Mouse (Mus musculus): ENCODE data around the gene Il1rl2. TPM values are rescaled to one million over a fixed set of nuclear protein-coding genes. Genes with fewer than 3 reads are reported as not detected.
"Not testable (repeated sequence)": the region's sequence is repeated elsewhere in the genome, so short reads cannot be mapped to it uniquely, and the experiment has no call there.

The Il1rl2 gene
- polyA plus RNA-seq (2012; rRNA removed), result 7.2 and 8.8 TPM in 2 replicates

DNA sequence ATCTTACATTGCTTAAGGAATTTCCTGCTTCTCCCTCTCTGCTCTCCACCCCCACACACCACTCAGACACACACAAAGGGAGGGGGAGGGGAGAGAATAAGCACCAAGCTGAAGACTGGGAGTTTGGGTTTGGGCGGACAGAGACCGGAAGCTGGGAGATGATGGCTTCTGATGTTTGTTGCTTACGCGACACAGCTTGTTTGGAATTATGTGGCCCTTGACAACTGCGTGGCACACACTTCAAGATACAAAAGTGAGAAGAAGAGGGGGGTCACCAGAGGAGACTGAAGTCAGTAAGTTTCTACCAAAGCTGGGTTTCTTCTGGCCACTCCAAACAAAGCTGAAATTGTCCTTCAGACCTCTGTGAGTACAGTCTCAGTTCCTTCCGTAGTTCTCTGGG, at the start of gene Il1rl2:
Gene Il1rl2, plus strand, starts transcription at position 154 of the 400 bp plus-strand sequence.
- no peak for DNase-seq (ENCODE audit: low spot score)

DNA sequence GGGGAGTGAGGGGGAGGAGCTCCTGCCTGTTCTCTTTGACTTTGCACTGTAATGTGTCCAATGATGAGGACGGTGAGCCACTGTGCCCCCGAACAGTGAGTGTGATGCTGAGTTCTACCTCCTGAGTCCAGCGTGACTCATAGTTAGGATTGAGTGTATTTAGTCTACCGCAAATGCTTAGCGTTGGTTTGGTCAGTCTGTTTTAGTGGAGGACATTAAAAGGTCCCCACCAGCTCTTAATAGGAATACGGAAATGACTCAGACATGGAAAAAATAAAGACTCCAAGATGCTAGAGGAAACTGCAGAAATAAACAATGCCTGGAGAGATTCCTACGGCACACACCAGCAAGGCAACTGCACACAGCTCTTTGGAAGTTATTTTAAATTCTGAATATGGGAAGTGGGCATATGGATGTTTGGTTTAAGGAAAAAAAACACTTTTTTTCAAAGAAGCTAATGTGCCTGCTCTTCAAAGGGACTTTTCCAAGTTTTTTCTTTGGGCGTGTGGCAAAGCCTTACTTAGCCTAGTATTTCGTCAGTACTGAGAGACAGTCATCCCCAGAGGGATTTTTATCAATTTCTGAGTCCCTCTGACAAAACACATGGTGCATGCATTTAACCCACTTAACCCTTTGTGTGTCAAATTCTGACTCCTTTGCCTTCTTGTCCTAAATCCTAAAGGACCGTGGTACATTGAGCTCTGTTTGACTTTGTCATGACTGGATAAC, 49.0 kb upstream of the Il1rl2 start:
- DNase-seq (ENCODE audit: low spot score), result no peak

- DNase-seq (ENCODE audit: low spot score), result no peak
Observed at GRCm38 (mm10) chr1:40277944-40278343, 46.5 kb upstream of the Il1rl2 start.

DNA sequence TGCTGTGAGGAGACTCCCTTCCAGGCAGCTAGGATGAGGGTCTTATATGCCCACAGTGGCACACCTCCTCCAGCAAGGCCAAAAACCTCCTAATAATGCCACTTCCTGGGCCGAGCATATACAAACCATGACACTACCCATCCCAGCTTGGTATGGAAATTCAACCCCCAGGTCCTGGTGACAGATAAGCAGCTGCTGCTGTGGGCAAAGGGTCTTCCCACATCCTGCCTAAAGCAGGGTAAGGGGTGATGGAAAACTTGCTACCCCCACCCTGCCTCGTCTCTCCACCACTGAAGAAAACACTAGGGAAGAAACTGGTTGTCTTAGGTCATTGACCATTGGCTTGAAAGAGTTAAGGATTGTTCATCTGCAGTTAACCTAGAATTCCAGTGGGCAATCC, 45.7 kb upstream of the Il1rl2 start:
- no peak for DNase-seq (ENCODE audit: low spot score)

DNA sequence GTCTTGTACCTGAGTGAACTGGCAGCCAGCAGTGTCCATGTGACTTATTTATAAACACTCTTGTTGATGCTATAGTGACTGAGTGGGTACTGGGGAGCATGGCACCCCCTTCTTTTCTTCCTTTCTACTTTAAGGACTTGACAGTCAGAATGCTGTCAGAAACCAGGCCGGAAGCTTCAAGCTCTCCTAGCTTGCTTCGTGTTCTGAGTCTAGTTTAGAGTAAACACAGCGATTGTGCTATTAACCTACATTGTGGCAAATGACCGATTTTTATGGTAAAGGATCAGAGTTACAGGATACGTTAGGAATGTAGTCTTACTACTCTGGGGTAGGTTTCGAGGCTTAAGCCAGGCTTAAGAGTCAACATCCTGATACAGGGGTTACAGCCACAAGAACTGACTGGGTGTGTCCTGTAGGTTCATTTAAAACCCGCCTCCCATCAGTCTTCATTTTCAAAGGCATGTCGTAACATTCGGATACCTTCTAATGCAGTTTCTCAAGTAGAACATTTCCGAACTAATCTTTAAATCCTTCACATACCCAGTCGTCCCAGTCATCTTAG, 45.1 kb upstream of the Il1rl2 start:
- DNase-seq (ENCODE audit: low spot score), result no peak

DNA sequence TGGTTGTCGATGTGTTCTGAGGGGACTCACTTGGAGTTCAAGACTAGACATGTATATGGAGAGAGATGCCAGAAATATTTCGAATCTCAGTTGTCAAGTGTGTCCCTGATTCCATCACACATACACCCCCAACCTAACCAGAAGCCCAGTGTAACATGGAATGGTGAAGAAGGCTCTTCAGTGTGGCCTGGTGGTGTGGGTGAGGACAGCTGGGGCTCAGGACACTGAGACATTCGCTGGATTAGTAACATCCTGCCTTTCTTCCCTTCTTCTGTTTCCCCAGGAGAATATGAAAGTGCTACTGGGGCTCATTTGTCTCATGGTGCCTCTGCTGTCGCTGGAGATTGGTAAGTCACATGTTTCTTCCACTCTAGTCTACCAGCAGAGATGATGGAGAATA, 42.5 kb upstream of the Il1rl2 start:
- DNase-seq (ENCODE audit: low spot score), result no peak

- DNase-seq (ENCODE audit: low spot score), result no peak
Observed at GRCm38 (mm10) chr1:40282394-40282793, 42.0 kb upstream of the Il1rl2 start.

GRCm38 (mm10) chr1:40283995-40284394, 40.4 kb upstream of the Il1rl2 start:
- DNase-seq (ENCODE audit: low spot score), result no peak

GRCm38 (mm10) chr1:40290489-40291255, 33.7 kb upstream of the Il1rl2 start:
- no peak for DNase-seq (ENCODE audit: low spot score)

DNA sequence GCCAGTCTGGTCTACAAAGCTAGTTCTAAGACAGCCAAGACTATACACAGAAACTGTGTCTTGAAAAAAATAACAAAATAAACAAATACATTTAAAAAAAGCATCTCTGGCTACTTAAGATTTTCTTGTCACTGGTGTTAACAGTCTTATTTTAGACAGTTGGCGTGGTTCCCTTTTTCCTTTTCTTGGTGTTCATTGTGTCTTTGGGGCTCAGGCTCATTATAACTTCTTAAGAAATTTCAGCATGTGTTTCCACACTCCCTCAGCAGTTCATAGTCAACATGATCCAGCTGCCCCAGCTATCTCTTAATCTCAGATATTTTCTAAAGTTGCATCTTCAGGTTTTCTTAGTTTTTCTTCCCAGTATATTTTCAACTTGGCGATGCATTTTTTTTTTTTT, 32.2 kb upstream of the Il1rl2 start:
- DNase-seq (ENCODE audit: low spot score), result no peak

DNA sequence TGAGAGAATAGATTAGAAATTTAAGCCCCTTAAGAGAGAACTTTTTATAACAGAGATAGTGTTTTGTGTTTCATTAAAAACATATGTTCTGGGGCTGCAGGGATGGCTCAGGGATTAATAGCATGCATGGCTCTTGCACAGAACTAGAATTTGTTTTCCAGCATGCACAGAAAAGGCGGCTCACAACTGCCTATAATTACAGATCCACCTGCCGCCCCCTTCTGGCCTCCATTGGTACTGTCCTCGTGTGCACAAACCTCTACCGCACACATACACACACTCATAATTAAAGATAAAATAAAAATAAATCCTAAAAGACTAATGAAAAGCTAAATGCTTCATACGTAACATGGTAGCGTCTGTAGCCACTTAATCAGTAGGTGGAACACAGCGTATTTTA, 30.5 kb upstream of the Il1rl2 start:
- DNase-seq (ENCODE audit: low spot score), result no peak

- no peak for DNase-seq (ENCODE audit: low spot score)
Observed at GRCm38 (mm10) chr1:40294824-40295223, 29.6 kb upstream of the Il1rl2 start.

GRCm38 (mm10) chr1:40298053-40298452, 26.4 kb upstream of the Il1rl2 start:
- no peak for DNase-seq (ENCODE audit: low spot score)

- no peak for DNase-seq (ENCODE audit: low spot score)
Observed at GRCm38 (mm10) chr1:40303179-40303866, 21.1 kb upstream of the Il1rl2 start.

- not testable (repeated sequence) for DNase-seq (ENCODE audit: low spot score)
Observed at GRCm38 (mm10) chr1:40304321-40304720, 20.1 kb upstream of the Il1rl2 start.

DNA sequence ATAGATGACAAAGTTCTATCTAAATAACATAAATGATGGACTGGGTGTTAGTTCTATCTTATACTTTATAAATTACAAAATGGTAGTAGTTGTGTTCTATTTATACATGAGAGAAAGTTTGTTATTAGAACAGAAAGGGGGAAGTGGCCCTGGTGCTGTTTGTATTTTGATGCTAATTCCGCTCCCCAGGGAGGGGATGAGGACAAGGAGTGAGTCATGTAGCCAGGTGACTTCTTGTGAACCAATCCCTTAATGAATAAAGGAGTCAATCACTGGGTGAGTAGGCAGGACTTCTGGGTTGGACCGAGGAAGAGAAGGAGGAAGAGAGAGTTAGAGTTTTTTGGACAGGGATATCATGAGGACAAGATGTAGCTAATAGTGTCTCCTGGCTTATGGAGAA, 18.3 kb upstream of the Il1rl2 start:
- DNase-seq (ENCODE audit: low spot score), result no peak

GRCm38 (mm10) chr1:40311123-40311522, 13.3 kb upstream of the Il1rl2 start:
- DNase-seq (ENCODE audit: low spot score), result no peak

DNA sequence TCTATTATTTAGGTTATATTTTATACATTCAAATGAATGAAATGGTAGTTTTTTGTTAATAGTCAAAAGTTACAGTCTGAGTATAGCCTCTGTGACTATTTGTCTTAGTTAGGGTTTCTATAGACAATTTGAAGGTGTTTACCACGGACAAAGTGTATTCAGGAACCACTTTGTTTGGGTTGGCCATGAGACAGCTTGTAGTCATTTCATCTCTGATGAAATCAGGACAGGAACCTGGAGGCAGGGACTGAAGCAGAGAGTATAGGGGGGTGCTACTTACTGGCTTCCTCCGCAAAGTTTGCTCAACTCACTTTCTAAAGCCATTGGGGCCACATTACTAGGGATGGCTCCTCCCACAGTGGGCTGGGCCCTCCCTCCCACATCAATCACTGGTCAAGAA, 12.8 kb upstream of the Il1rl2 start:
- no peak for DNase-seq (ENCODE audit: low spot score)

GRCm38 (mm10) chr1:40314016-40314415, 10.4 kb upstream of the Il1rl2 start:
- no peak for DNase-seq (ENCODE audit: low spot score)

DNA sequence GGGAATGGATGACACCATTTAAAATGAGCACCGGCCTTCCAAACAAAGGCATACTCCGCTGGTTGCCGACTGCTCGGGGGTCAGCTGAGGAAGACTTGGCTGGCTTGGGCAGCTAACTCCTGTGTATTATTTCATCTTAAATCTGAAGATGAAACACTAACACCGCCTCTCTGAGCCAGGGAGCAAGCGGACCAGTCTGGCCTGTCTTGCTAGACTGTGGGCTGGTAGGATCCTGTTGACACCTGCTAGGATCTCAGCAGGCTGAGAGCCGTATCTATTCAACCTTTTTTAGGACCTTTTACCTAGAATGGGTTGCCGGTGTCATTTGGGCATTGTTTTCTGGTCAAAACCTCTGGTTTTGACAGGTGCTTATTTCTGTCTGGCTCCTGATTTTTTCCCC, 6.8 kb upstream of the Il1rl2 start:
- DNase-seq (ENCODE audit: low spot score), result no peak

DNA sequence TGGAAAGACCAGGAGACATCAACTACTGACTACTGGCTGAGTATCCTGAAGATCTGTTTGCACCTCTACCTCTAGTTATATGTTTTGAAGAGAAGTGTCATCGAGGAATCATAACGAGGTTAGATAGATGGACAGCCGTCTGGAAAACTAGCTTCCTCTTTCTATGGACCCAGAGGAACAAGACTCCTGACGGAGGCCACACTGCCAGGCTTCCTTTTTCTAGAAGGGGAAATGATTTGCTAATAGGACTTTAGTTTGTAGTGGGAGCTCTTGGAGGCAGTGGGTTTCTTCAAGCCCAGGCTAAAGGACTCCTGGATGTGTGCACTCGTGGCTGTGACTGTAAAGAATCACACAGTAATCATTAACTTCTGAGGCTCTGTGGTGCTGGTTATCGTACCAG, 2.6 kb upstream of the Il1rl2 start:
- no peak for DNase-seq (ENCODE audit: low spot score)

- DNase-seq (ENCODE audit: low spot score), result no peak
Observed at GRCm38 (mm10) chr1:40322543-40322942, 1.9 kb upstream of the Il1rl2 start.

Data from urinary bladder, adult 2 months (tissue).